Mouse (Mus musculus): ENCODE results near the gene Egf.

DNA sequence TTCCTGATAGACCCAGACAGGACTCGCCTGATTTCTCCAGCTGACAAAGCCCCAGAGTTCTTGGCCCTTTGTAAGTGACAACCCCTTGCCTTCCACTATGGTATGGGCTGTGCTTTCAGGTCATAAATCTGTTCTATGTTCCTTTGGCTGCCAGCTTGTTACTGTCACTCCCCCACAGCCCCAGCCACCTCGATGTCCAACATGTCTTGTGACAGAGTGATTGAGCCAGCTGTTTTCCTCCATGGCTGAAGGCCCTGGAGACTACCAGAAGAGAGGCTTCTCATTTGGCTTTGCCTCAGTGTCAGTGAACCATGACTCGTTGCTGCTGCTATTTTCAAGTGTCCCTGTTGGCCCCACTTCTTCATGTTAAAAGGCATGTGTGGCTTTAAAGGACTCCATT lies 109.7 kb downstream of the Egf start:
- TF ChIP-seq CTCF (IDR thresholded peaks at IDR 0.05; ENCODE audit: low read depth) (no peak), EP300 (optimal IDR thresholded peaks at IDR 0.05) (no peak)
